Mouse (Mus musculus) c-Kit-positive CD71-positive TER-119-positive erythroid progenitor cells, embryonic 14.5 days (primary cell): ENCODE data around the gene Gaa.
"Not testable (repeated sequence)": the region's sequence is repeated elsewhere in the genome, so short reads cannot be mapped to it uniquely, and the experiment has no call there.

Source experiments
- DNase-seq: peaks from one replicate; pipeline ENCODE4 v3.0.0-alpha.2; 2013; ENCODE audit warnings: low spot score

The Gaa gene

DNA sequence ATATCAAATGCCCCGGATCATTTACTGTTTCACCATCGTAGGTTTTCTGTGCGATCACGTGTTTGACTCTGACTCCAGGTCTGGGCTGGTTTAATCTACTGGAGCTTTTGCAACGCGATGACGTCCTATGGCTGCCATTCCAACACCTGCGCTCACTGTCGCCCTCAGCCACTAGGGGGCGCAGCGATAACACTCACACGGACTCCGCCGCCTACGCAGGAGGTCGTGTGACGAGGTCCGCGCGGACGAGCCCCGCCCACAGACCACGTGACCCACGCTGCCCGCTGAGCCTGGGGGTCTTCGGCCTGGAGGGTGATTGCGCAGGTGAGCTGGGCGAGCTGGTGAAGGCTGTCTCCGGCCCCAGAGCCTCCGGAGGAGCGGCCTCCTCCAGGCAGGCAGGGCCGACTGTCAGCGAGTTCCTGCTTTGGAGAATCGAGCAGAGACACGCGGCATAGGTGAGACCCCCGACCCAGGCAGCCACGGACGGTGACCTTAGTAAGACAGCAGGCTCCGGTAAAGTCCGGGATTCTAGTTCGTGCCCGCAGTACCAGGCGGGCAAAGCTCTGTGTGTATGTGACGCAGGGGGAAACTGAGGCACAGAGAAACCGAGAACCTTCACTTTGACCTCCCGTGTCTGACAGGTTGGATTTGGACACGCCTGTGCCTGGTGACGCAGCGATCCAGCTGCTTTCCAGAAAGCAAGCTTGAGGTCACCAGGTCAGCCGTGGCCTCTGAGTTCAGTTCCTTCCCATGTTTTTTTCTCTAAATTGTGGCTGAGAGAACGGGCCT is at the start of gene Gaa:
Gene Gaa, plus strand, starts transcription at position 120 of the 789 bp plus-strand sequence.
- DNase-seq: peak; percentile 98

DNA sequence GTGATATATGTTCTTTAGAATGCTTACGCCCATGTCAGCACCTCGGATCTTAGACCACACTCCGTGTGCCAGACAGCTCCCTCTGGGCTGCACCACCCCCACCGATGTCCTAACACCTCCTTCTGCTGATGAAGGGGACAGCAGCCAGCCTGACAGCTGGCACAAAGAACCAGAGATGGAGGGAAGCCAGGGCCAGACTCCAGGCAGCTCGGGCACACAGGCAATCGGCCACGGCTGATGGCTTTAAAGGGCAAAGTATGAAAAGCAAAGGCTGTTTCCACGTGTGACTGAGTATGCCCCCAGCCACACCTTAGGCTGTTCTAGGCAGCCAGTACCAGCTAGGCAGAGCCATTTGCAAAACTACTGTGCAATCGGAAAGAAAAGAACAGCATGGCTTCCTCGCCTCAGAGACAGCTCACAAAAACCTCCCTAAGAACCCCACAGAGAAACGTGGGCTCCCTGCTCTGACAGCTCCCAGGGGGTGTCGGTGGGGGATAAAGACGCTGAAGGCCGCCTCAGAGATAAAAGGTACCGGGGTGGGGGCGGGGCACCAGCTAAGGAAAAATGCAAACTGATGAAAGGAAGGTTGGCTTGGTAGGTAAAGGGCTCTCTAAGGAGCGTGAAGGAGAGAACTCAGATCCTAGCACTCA is 47.7 kb upstream of the Gaa start:
- DNase-seq: no peak

DNA sequence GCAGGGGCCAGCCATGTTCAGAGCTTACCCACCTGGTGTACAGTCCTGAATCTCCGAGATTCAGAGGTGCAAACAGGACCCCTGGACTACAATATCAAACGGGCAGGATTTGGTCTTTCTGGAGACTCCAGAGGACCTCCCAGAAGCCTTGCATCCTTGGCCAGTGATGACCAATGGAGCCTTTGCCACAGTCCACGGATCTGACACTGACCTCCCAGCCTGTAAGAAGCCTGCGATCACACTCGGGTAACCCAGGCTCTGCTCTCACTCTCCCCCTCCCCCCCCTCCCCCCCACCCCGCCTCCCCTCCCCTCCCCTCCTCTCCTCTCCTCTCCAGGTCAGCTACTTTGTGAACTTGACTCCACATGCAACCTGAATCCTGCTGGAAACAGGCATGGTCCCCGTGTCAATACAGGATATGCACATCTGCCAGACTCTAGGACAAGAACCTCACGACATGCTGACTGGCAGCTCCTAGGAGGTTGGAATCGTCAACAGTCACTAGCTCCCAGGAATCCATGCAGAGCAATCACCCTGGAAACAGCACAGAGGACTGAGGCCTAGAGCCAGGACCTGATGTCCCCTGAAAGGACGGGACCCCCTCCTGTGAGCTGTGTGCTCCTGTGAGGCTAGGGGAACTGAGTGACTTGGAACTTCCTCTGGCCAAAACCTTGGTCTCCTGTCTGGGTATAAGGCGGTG is 45.7 kb upstream of the Gaa start:
- no peak for DNase-seq

DNA sequence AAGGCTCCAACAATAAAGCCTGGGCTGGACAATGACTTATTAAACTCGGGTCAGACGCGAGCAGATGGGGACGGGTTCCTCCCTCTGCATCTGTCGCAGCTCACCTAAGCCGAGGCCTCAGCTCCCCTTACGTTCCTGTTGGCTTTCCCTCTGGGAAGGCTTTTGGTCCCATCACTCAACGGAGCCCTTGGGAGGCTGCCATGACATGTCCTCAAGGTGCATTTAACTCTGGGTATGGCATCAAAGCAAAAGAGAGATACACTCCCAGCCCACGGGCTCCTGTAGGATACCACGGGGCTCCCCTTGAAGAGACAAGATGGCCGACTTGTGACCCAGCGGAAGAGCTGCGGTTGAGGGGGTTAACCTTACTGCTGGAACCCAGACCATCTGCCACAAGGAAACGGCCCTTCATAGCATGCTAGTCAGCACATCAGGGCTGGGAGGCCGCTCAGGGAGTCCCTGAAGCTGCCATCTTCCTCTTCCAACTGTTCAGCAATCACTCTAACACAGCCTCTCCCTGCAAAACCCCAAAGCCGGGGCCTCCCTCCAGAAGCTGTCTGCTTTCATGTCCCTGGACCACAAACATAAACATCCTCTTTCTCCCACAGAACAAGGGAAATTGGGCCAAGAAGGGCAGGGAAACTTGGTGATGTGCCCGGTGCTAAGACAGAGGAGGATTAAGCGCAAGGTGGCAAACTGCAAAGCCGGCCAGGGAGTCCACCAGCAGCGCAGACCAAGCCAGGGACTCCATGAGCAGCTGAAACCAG is 44.4 kb upstream of the Gaa start:
- no peak for DNase-seq

DNA sequence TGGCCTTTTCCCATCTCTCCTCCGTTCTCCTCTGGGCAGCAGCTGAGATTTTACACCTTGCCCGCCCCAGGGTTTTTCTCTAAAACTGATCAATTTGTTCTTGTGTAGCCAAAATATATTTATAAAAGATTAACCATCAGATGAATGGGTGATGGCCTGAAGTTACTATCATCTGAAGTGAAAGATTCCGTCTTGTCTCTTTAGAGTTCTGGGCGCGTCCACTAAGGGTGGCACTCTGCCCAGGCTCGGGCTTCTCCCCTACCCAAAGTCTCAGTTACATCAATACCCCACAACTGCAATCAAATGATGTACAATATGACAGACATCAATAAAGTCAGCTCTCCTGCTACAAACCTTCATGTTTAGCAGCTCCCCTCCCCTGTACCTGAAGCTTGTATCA is 42.8 kb upstream of the Gaa start:
- no peak for DNase-seq

DNA sequence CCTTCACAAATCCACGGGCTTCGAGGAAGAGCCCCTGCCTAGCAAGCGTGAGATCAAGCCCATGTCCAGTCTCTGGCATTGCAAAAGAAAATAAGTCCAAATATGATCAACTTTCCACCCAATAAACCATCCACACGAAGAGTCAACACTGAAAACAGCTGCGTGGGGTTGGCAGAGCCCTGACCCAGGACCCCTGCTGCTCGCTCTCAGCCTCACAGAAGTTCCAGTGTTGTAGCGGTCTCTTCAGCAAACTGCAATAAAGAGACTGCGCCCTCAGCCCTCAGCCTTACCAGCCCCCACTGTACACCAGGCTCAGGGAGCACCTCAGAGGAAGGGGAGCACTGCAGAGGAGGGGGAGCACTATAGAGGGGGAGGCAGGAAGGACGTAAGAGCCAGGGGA is 42.1 kb upstream of the Gaa start:
- no peak for DNase-seq

DNA sequence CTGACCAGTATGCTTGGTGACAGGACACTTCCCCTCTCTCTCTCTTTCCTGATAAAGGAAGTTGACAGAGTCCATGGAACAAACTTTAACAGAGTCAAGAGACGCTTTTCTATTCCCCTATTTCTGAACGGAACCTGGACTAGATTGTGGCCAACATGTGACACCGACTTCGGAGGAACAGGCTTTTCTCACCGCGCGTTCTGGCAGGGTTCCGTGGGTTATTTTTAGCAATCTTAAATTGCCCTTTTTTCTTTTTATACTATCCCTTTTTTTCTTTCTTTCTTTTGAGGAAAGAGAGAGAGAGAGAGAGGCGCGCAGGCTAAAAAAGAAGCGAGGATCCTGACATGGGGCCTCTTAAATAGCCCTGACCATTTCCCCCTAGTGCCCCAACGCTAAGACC is 40.1 kb upstream of the Gaa start:
- DNase-seq: no peak

DNA sequence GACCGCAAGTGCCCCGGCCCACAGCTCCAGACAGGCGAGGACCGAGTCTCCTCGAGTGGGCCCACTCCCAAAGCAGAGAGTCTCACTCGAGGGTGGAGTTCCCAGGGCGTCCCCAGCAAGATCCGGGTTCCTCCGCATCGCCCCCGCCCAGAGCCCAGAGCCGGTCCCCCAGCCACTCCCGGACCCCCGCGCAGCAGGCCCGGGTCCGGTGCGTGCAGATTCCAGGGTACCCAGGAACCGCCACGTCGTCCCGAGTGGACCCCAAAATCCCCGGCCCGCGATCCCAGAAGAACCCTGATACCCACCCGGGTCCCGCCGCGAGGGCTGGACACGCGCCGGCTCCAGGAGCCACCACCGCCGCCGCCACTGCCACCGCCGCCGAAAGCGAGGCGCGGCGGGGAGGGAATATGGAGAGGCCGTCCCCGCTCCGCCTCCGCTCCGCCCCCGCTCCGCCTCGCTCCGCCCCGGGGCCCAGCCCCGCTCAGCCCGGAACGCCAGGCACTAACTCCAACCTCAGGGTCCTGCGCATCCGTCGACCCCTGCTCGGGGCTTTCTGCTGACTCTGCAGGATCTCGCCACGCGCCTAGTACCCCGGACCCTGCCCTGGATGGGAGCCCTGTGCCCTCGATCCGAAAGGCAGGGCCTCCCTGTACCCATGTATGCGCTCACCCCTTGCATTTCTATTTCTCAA is 39.5 kb upstream of the Gaa start, which contains the start of the genes Tbc1d16 and Ccdc40:
Gene Tbc1d16, minus strand, starts transcription at position 409 of the 691 bp plus-strand sequence.
Gene Ccdc40, plus strand, starts transcription at position 482 of the 691 bp plus-strand sequence.
- DNase-seq: peak; percentile 48

DNA sequence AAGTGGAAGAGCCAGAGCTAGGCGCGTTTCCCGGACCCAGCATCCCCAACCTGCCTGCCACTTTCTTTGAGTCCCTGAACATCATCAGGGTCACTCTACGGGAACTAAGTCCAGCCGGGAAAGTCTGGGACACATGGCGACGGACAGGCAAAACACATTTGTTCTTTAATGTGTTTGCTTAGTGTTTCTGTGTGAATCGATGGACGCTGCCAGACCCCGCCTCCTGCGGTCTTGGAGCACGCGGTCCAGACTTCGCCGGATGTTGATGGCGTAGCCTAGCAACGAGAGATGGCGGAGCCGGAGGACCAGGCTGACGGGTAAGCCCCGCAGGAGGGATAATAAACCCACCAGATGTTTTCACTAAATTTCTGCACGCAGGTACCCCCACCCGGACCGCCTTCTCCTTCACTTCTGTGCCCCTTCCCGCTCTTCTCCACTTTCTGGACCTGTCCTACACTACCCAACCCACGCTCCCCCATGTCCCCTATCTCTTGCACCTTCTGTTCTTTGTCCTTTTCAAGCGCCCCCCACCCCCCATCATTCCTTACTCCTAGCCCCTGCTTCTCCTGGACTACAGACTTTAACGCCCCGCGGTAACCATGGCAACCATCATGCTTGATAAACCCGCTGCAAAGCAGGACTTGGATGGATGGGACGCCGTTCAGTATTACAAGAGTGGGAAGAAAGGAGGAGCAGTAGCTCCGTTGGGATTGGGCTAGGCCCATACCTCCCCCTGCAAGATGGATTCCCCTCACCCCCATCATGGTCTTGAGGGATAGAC is 38.7 kb upstream of the Gaa start:
- no peak for DNase-seq

DNA sequence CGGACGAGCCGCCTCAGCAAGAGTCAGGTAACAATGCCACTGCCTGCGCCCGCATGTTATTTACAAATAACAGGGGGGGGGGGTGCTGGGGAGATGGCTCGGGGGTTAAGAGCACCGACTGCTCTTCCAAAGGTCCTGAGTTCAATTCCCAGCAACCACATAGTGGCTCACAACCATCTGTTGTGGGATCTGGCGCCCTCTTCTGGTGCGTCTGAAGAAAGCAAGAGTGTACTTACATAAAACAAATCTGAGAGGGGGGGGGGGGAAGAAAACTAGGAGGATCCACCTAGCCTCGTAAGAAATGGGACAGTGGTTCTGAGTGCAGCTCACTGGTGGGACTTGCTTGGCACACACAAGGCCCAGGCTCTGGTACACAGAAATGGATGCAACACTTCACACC is 32.9 kb upstream of the Gaa start:
- DNase-seq: no peak

DNA sequence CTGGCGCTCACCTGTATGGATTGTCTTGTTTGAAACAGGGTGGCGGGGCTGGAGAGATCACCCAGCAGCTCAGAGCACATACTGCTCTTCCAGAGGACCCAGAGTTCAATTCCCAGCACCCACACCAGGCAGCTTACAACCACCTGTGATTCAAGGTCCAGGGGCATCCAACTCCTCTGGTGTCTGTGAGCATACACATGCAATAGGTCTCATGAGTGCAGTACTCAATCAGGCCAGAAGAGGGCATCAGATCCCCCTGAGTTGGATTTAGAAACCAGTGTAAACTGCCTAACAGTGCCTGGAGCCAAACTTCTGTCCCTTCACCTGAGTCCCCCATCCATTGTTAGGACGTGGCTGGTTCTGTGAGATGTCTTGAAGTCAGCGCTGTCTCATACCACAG is 32.1 kb upstream of the Gaa start:
- DNase-seq: peak; percentile 67

DNA sequence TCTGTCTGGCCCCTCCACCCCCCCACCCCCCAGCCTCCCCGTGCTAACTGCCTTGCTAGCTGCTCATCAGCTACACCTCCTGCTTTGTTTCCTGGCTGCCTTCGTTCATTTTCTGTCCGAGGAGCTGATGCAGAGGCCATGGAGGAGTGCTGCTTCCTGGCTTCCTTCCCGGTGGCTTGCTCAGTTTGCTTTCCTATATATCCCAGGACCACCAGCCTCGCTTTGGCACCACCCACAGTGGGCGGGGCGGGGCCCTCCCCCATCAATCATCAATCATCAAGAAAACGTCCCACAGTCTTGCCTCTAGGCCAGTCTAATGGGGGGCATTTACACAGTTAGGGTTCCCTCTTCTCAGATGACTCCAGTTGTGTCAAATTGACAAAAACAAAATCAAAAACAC is 31.3 kb upstream of the Gaa start:
- no peak for DNase-seq

DNA sequence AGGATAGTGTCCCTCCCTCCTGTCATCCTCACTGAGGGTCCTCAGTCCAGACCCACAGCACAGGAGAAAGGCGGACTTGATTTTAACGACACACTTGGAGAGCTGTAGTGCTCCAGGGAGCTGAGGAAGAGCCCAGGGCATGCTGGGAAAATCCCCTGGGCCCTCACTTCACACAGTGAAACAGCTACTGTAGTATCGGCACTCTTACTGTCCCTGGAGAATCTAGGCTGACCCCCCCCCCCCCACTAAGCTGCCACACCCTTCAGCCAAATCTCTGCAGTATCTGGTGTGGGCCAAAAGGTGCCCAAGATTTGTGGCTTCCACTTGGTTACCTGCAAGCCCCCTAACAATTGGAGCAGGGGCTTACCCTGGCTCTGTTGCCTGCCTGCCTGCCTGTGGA is 30.7 kb upstream of the Gaa start:
- no peak for DNase-seq

DNA sequence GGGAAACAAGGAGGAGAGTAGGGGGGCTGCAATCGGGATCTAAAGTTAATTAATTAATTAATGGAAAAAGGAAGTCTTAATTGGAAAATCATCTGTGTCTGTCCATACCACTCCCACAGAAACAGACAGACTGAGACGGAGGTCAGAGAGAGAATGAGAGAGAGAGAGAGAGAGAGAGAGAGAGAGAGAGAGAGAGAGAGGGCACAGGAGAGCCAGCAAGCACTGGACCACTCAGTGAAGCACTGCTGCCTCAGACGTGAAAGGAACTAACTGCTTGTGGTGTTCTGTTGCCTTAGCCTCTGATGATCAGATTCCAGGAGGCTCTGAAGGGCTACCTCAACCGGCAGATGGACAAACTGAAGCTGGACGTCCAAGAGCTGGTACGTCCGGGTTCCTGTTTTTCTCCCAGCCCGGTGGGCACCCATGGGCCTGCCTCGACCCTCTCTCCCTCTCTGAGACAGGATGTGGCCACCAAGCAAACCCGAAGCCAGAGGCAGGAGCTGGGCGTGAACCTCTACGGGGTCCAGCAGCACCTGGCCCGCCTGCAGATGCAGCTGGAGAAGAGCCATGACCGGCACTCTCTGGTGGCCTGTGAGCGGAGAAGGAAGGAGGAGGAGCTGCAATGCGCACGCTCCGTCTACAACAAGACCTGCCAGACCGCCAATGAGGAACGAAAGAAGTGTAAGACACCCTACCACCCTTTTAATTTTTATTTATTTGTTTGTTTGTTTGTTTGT is 30.0 kb upstream of the Gaa start:
- no peak for DNase-seq

DNA sequence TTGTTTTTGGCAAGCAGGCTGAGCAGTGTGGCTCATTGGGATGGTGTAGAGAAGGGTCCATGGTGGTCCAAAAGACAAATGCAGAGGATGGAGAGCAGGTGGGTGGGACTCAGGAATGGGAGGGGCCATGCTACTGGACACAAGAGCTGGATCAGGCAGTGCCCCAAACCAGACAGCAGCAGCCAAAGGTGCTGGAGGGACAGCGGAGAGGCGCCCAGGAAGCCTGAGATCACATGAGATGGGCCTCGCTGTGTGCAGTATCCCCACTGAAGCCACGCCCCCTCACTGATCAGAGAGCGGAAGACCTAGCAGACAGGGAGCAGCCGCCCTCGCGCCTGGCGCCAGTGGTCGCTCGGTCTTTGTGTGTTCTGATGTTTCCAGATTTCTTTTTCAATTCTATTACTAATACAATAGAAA is 29.4 kb upstream of the Gaa start:
- DNase-seq: peak; percentile 46

DNA sequence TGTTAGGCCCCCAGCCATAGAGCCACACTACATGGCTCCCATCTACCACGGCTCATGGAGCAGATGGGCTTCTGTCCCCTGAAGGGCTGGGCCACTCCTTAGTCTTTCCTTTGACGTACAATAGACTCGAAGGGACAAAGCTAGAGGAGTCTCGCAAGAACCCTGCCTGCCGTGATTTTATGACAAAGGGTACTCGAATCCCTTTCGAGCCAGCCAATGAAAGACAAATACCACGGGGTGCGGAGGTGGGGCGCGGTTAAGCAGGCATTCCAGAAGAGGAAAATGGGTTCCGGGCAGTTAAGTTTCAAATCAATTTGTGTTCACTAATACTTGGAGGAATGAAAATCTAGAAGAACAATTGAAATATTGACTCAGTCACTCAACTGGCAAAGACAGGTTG is 28.2 kb upstream of the Gaa start:
- no peak for DNase-seq

DNA sequence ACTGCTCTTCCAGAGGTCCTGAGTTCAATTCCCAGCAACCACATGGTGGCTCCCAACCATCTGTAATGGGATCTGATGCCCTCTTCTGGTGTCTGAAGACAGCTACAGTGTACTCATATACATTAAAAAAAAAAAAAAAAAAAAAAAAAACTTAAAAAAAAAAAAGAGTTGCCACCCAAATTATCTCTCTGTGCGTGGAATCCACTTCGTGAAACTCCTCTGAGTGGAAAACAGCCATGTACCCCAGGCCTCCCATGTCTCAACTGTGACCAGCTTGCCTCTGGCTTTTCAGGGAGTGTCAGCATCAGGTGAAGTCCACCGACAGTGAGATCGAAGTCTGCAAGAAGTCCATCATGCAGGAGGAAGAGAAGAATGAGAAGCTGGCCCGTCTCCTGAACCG is 22.1 kb upstream of the Gaa start:
- not testable (repeated sequence) for DNase-seq

DNA sequence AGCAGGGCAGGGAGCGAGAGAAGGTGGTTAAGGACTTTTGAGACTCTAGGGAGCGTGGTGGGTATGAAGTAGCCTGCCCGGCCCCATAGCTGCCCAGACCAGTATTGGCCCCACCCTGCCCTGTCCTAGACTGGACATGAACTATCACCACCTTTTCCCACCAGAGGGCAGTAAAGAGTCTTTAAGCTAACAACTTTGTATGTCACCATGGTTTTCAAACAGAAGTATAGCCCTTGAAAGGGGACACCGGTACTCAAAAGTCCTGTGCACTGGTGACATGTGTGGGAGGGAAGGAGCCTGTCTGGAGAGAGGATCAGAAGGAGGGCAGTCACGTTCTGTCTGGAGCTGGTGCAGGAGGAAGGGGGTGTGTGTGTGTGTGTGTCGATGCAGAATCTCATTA is 18.7 kb upstream of the Gaa start:
- peak; percentile 62 for DNase-seq

DNA sequence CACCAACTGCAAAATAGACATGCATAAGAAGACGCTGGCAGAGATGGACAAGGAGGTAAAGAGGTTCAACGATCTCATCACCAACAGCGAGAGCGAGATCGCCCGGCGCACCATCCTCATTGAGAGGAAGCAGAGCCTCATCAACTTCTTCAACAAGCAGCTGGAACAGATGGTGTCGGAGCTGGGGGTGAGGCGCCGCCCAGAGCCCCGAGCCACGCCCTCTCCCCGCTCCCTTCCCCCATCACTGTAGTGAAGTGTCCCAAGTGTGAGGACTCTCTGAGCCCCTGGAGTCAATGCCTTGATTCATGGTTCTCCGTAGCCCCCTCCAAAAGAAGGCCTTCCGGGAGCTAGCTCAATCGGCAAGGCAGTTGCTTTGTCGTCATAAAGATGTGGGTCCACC is 16.7 kb upstream of the Gaa start:
- DNase-seq: no peak
